Mouse (Mus musculus): ENCODE results near the gene Shb.

DNA sequence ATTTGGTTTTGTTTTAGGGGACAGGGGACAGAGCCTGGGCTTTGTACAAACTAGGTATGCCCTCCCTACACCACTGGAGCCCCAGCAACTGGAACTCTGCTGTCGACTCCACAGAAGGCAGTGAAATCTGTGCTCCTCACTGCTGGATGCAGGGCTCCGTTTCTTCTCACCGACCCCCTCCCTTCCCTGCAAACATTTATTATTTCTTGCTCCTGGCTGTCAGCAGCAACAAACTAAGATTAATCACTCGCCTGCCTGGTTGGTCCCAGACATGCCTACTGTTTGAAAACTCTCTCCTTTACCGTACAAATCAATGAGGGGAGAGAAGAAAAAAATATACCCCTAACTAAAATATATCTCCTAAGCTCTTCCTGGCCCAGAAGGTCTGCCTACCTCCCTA is 93.0 kb downstream of the Shb start:
- TF ChIP-seq POLR2A (IDR thresholded peaks at IDR 0.05; ENCODE audit: insufficient read depth, low read depth, low read length) = no peak
- TF ChIP-seq CTCF (IDR thresholded peaks at IDR 0.05; ENCODE audit: insufficient read depth, low read depth, low read length) = no peak
